Mouse (Mus musculus): Measurements from ENCODE around the gene Pafah1b2. TPM values are rescaled to one million over a fixed set of nuclear protein-coding genes. Genes with fewer than 3 reads are reported as not detected.
A peak's percentile ranks its signal among the peaks of the same experiment; 100 is the strongest.

The Pafah1b2 gene
- total RNA-seq, 2 experiments from 2014 or later = 67.7 to 67.8 TPM

- no peak for DNase-seq
- intact Hi-C loops (cut with DNase I) = no loop called here
These were observed 66.8 kb downstream of the Pafah1b2 start for GRCm38 (mm10) chr9:45945721-45946120.

- intact Hi-C loops (cut with DNase I) = no loop called here
- no peak for DNase-seq
These were observed 67.7 kb downstream of the Pafah1b2 start for GRCm38 (mm10) chr9:45944506-45945400.

- DNase-seq = no peak
- intact Hi-C loops (cut with DNase I) = no loop called here
These were observed 68.6 kb downstream of the Pafah1b2 start for GRCm38 (mm10) chr9:45943628-45944505.

GRCm38 (mm10) chr9:45942916-45943315, 69.6 kb downstream of the Pafah1b2 start:
- DNase-seq = no peak
- intact Hi-C loops (cut with DNase I) = no loop called here

DNA sequence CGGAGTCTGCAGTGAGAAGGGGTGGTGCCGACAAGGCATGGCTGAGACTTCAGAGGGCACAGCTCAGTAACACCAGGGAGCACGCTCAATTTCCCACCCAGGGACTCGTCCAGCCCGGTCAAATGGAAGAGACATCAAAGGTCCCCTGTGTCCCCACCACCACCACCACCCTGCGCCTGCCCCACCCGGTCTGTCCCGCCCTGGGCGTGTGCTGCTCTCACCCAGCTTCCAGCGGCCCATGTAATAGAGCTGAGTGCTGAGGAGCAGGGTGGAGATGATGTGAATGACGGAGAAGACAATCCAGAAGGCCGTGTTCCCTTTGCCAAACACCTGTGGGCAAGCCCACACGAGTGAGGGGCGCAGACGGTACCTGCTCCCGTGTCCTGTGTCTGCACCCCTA, 70.0 kb downstream of the Pafah1b2 start:
- intact Hi-C loops (cut with DNase I) = no loop called here
- DNase-seq = no peak

DNA sequence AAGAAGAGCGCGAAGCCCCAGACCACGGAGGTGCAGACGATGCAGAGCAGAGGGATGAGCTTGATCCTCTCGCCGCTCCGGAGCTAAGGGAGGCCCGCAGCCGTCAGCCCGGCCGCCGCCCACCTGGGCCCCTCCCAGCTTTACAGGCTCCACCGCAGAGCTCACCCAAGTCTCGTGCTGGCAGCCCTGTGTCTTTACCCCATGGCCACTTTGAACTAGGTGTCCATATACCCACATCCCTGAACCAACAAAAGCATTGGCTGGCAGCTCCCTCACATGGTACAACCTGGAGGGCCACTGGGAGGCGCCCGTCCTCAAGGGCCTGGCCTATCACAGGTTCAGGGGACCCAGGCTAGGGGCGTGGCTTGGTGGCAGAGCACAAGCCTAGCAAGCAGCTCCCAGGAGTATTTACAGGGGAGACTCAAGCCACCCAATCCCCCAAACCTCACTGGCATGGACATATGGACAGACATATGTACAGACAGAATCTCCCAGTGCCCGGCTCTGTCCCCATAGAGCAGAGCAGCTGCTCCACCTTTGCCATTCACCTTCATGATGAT, 71.1 kb downstream of the Pafah1b2 start:
- no peak for DNase-seq
- intact Hi-C loops (cut with DNase I) = no loop called here

- intact Hi-C loops (cut with DNase I) = no loop called here
- no peak for DNase-seq
These were observed 72.7 kb downstream of the Pafah1b2 start for GRCm38 (mm10) chr9:45939794-45940193.

DNA sequence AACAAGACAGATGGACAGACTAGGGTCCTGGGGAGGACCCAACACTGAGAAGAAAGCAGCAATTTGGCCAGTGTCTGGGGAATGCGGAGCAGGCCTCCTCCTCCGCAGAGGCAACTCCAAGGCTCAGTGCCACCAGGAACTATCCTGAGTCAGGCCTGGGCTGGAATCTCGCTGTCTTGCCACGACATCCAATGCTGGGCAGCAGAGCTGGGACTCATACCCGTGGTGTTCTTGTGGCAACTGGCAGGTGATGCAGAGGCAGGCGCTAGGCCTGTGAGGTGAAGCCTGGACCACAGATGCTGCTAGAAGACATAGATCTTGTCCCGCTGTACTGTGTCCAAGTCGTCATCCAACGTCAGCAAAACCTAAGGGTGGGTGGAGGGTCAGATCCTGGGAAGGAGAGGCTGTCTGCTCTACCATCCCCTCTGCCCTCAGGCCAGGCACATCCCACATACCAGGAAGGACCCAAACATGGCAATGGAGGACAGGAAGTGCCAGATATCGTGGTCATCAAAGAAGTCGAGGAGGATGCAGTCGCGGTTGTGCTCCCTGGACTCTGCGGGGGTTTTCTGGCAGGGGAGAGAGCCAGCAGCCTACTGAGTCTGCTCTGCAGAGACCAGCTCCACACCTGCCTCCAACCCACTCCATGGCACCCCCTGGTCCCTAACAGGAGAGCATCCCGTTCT, 73.4 kb downstream of the Pafah1b2 start:
- no peak for DNase-seq

DNA sequence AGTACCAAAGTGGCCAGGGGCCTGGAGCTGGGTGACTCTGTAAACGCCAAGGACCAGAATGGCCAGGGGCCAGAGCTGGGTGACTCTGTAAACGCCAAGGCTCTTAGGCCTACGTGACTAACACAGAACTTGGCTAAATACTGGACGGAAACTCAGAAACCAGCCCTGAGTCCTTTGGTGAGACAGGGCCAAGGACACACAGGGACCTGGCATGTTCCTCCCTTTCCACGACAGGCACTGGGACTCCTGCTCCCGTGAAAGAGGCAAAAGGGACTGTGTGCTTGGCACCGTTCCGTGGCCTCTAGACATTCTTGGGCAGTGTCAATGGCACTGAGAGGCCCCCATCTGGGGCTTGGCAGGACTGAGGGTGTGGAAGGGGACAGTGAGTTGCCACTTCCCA, 74.4 kb downstream of the Pafah1b2 start:
- peak; percentile 40 to 49 for DNase-seq
- intact Hi-C loops (cut with DNase I) = no loop called here

More for the DNA sequence above, 73.4 kb downstream of the Pafah1b2 start:
- intact Hi-C loops (cut with DNase I) = no loop called here

GRCm38 (mm10) chr9:45936883-45937282, 75.6 kb downstream of the Pafah1b2 start:
- DNase-seq = peak; percentile 68 to 80
- intact Hi-C loops (cut with DNase I) = loop anchor here (1.0 kb wide), 1 partner anchor 26 kb away; no protein-coding TSS in a partner anchor

GRCm38 (mm10) chr9:45935628-45936210, 76.8 kb downstream of the Pafah1b2 start, which contains the start of gene Tagln:
Tagln (minus strand) TSS chr9:45936058.
- peak; percentile 43 to 44 for DNase-seq
- intact Hi-C loops (cut with DNase I) = no loop called here

DNA sequence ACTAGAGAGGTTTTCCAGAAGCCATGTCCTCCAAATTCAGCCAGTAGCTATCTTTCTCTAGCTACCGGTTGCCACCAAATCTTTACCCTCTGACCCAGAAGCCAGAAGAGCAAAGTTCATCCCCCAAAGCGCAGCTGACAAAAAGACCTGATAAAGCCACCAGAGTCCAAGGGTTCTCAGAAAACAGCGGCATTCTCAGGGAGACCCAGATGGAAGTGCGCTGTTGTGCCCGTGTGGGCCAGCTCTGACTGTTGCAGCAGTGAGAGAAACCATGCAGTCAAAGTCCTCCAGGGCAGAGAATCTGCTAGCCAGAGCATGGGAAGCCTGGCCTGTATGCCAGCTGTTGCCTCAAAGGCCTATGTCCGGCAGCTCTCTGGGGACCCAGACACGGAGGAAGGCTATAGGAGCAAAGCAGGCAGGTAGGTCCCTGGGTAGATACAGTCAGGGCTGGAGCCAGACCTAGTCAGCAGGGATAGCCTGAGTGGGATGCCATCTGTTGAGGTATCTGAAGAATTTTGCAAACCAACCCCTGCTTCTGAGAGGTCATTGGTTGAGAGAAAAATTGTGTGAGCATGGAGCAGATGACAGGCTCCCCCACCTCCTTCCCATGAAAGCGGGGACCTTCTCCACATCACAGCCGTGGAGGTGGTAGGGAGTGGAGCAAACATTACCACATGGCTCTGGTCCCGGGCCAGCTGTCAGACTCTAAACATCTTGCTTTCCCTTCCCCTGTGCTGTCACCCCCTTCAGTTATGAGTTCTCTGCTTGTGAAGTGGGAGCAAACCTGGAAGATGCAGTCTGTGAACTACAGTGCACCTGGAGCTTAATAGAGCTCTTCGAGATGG, 79.7 kb downstream of the Pafah1b2 start:
- no peak for DNase-seq
- intact Hi-C loops (cut with DNase I) = no loop called here

DNA sequence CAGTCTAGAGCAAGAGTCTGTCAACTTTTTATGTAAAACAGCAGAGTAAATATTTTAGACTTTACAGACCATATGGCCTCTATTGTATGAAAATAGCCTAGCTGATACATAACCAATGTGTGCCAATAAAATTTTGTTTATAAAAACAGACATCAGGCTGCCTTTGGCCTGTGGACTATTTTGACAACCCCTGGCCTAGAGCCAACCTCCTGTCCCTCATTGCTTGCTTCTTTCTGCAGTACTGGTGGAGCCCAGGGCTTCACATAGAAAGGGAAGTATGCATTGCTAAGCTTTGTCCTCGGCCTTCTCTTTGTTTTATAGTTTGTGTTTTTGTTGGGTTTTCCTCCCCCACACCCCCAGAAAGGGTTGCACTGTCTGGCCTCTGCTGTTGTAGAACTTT, 80.5 kb downstream of the Pafah1b2 start:
- intact Hi-C loops (cut with DNase I) = no loop called here
- no peak for DNase-seq

DNA sequence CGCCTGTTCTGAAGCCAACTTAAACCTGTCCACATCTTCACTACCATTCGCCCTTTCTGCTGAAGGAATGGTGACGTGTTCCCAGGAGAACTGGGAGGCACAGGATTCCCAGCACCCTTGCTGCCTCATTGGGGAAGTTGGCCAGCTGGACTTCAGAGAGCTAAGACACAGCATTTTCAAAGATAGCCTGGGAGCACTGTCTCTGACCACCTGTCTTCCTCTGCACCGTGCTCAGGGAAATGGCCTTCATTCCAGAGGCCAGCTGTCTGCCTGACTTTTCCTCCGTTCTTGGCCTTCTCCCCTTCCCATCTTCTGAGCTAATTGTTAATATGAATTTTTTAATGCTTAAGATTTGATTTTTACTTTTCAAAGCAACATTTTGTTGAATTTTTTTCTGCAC, 83.2 kb downstream of the Pafah1b2 start:
- no peak for DNase-seq
- intact Hi-C loops (cut with DNase I) = no loop called here

GRCm38 (mm10) chr9:45919895-45920294, 92.6 kb downstream of the Pafah1b2 start:
- intact Hi-C loops (cut with DNase I) = loop anchor here (10.0 kb wide), 1 partner anchor 275 kb away; no protein-coding TSS in a partner anchor
- DNase-seq = no peak

GRCm38 (mm10) chr9:45917041-45917934, 95.2 kb downstream of the Pafah1b2 start:
- intact Hi-C loops (cut with DNase I) = loop anchor here (10.0 kb wide), 1 partner anchor 278 kb away; no protein-coding TSS in a partner anchor
- DNase-seq = peak; percentile 59 to 65

DNA sequence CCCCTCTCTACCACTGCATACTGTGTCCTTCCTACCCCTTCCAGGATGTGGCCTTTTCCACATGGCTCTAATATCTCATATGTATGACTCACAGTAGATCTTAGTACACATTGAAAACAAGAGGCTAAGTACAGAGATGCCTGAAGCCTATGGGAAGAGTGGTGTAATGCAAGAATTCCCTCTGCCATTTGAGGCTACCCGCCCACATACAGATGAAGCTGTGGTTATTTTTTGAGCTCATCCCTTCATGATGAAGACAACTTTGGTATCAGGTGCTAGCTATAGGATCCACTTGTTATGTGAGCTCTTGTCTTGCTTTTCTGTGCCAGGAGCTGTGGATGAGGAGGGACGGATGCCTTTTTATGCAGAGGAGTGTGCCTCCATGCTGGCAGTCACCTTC, 96.8 kb downstream of the Pafah1b2 start:
- intact Hi-C loops (cut with DNase I) = loop anchor here (10.0 kb wide), 1 partner anchor 279 kb away; no protein-coding TSS in a partner anchor
- DNase-seq = no peak

Data from heart, postnatal 14 days (tissue).